In genomic region chr1:191493476-191494302, GRCm38 (mm10) we compare ENCODE assay signal across 8 mouse cellular contexts.
DNase-seq lines count a peak whose midpoint lies in the region; ATAC-seq and TF ChIP-seq lines count a peak whose summit lies in the region.

No protein-coding gene starts in this region.

- TF ChIP-seq EP300 in heart, postnatal 0 days (IDR thresholded peaks at IDR 0.05; ENCODE audit: low read depth), result peak; percentile 62; the same call in 1 of the 2 replicates

- H3K27me3 ChIP-seq in heart, postnatal 0 days (ENCODE audit: control insufficient read depth, insufficient read depth, low read length), result no peaks in the 10 kb centered on the region

- no peak overlapping the region for H3K4me3 ChIP-seq in heart, postnatal 0 days (ENCODE audit: low read depth, low read length)
- no peak overlapping the region for H3K4me3 ChIP-seq in lung, adult 2 months (replicated peaks; ENCODE audit: extremely low read depth, low read depth, low read length)

- H3K27ac ChIP-seq in heart, postnatal 0 days (ENCODE audit: low read depth), result peak overlapping the region; percentile 87

- ATAC-seq in heart, postnatal 0 days (ENCODE audit: insufficient read depth, low read depth), result peak; percentile 69

- TF ChIP-seq POLR2A in lung, adult 2 months (IDR thresholded peaks at IDR 0.05; ENCODE audit: borderline replicate concordance, extremely low read depth, low read depth, low read length), result no peak

- H3K36me3 ChIP-seq in heart, postnatal 0 days (replicated peaks; ENCODE audit: control insufficient read depth, insufficient read depth, low read length), result no peaks in the 10 kb centered on the region

- 22% methylated on average over 13 of the region's 13 CpGs for WGBS in heart, postnatal 0 days
- 38% methylated on average over 13 of the region's 13 CpGs for WGBS in lung, adult 2 months

- DNase-seq in cerebellum, adult 11 months, result peak; percentile 44
- DNase-seq in cerebellum, postnatal 4 days (ENCODE audit: low spot score in 2 of 2), result no peak
- peak; percentile 59 to 61 for DNase-seq in cerebellum, adult 18-20 months
- DNase-seq in heart, postnatal 0 days (ENCODE audit: low spot score), result peak; percentile 74
- DNase-seq in lung, adult 2 months, result peak; percentile 28
- DNase-seq in urinary bladder, postnatal 36 days (ENCODE audit: low spot score in 2 of 2), result no peak
- no peak for DNase-seq in right cerebral cortex, adult 18-20 months
- no peak for DNase-seq in layer of hippocampus, postnatal 14 days (ENCODE audit: low spot score in 2 of 2)

- no peak for TF ChIP-seq CTCF in heart, postnatal 0 days (IDR thresholded peaks at IDR 0.05; ENCODE audit: low read depth)
- TF ChIP-seq CTCF in lung, adult 2 months (IDR thresholded peaks at IDR 0.05; ENCODE audit: insufficient read depth, low read length), result no peak

- H3K9me3 ChIP-seq in heart, postnatal 0 days (replicated peaks; ENCODE audit: control insufficient read depth, low read length), result no peaks in the 10 kb centered on the region

- peaks cover 27% of the 10 kb centered on the region for H3K4me1 ChIP-seq in heart, postnatal 0 days (ENCODE audit: control insufficient read depth, insufficient read depth)
- peaks cover 34% of the 10 kb centered on the region for H3K4me1 ChIP-seq in lung, adult 2 months (ENCODE audit: control insufficient read depth, insufficient read depth, low read length)

- H3K9ac ChIP-seq in heart, postnatal 0 days (replicated peaks; ENCODE audit: low read depth, low read length), result no peak overlapping the region

- peak overlapping the region; percentile 25 for H3K4me2 ChIP-seq in heart, postnatal 0 days (ENCODE audit: low read depth, low read length)

Comparison
In these comparisons a context has a peak if more than half of its experiments do, and no peak if none do; other contexts are left out.
1. DNase-seq: peak in cerebellum, adult 11 months (single experiment), cerebellum, adult 18-20 months (2 of 2), heart, postnatal 0 days (single experiment) and lung, adult 2 months (single experiment); none in cerebellum, postnatal 4 days (0 of 2), urinary bladder, postnatal 36 days (0 of 2), right cerebral cortex, adult 18-20 months (single experiment) and layer of hippocampus, postnatal 14 days (0 of 2).